ENCODE assay signal across 10 mouse cellular contexts in the genomic region with DNA sequence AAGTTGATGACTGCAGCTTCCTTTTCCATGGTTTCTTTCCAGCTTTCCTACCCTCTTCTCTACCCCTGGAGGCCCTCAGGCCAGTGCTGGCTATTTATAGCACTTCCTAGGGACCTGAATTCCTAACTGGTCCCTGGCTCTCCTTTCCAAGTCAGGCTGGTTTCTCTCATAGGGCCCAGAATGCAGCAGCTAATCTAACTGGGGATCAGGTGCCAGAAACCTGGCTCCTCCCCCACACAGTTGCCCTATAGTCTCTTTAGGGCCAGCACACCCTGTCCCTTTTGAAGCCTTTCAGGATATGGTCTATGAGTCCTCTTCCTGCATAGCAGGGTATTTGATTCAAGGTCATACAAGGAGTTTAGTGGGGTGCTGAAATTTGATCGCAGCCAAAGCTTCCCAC. TPM values are rescaled to one million over a fixed set of nuclear protein-coding genes. Genes with fewer than 3 reads are reported as not detected.
A peak's percentile ranks its signal among the peaks of the same experiment; 100 is the strongest.
DNase-seq lines count a peak whose midpoint lies in the region; ATAC-seq and TF ChIP-seq lines count a peak whose summit lies in the region.
"Had no signal": no experiment of that assay in that cellular context is flagged by ENCODE, and none has a peak within 500 bp of the region (broad histone marks: within the 10 kb centered on the region; RNA-seq: fewer than 3 reads in every experiment).

No protein-coding gene starts in this region.

- no peak for TF ChIP-seq CTCF in Patski (IDR thresholded peaks at IDR 0.05)

- WGBS in heart, embryonic 12.5 days = 38% methylated on average over 1 of the region's 1 CpGs
- WGBS in kidney, embryonic 16.5 days = 29% methylated on average over 1 of the region's 1 CpGs

- H3K4me2 ChIP-seq in heart, embryonic 12.5 days = peak overlapping the region; percentile 45
- H3K4me2 ChIP-seq in kidney, embryonic 16.5 days (replicated peaks; ENCODE audit: low read depth, low read length) = no peak overlapping the region
- H3K4me2 ChIP-seq: midbrain, embryonic 13.5 days had no signal

- H3K9ac ChIP-seq in heart, embryonic 12.5 days = no peak overlapping the region
- H3K9ac ChIP-seq in kidney, embryonic 16.5 days (replicated peaks; ENCODE audit: low read length) = no peak overlapping the region
- H3K9ac ChIP-seq: midbrain, embryonic 13.5 days had no signal

- H3K27me3 ChIP-seq in Patski = no peaks in the 10 kb centered on the region
- H3K27me3 ChIP-seq in heart, embryonic 12.5 days (replicated peaks) = no peaks in the 10 kb centered on the region
- no peaks in the 10 kb centered on the region for H3K27me3 ChIP-seq in kidney, embryonic 16.5 days (ENCODE audit: insufficient read depth, low read length)
- H3K27me3 ChIP-seq: midbrain, embryonic 13.5 days had no signal

- ATAC-seq in Patski = peak; percentile 83
- peak; percentile 43 for ATAC-seq in heart, embryonic 12.5 days (ENCODE audit: insufficient number of reproducible peaks, low FRiP score)
- ATAC-seq in kidney, embryonic 16.5 days (ENCODE audit: low FRiP score, low TSS enrichment) = peak; percentile 62

- peaks cover 58% of the 10 kb centered on the region for H3K4me1 ChIP-seq in heart, embryonic 12.5 days (replicated peaks)
- H3K4me1 ChIP-seq in kidney, embryonic 16.5 days (ENCODE audit: insufficient read depth, low read length) = peaks cover 24% of the 10 kb centered on the region

- 0 out of 2 replicates have a peak, but pooled peaks cover 6% of the 10 kb centered on the region for H3K9me3 ChIP-seq in heart, embryonic 12.5 days (replicated peaks)
- H3K9me3 ChIP-seq in kidney, embryonic 16.5 days (ENCODE audit: low read length) = no peaks in the 10 kb centered on the region
- H3K9me3 ChIP-seq: midbrain, embryonic 13.5 days had no signal

- DNase-seq in 416B (ENCODE audit: low read depth) (peak; percentile 83), Patski (ENCODE audit: low read depth, low spot score) (no peak)
- DNase-seq in spleen, adult 18-20 months = no peak
- DNase-seq in urinary bladder, postnatal 36 days (ENCODE audit: low spot score in 2 of 2) = no peak
- no peak for DNase-seq in thymus, postnatal 0 days (ENCODE audit: low spot score)
- no peak for DNase-seq in frontal cortex, postnatal 10 days (ENCODE audit: low spot score in 2 of 2)
- DNase-seq: liver had no signal

- H3K4me3 ChIP-seq in heart, embryonic 12.5 days = no peak overlapping the region
- H3K4me3 ChIP-seq in kidney, embryonic 16.5 days (ENCODE audit: low read length) = no peak overlapping the region
- H3K4me3 ChIP-seq: midbrain, embryonic 13.5 days had no signal

- CTCF ChIA-PET in Patski (lab: Charles Lee) = no interaction called here

- in situ Hi-C loops in Patski (cut with MboI; ENCODE audit: low pct_unique_long_range_greater_than_20kb) = loop anchor here (5.0 kb wide), 1 partner anchor 66 kb away; no protein-coding TSS in a partner anchor

- POLR2A ChIA-PET in Patski (lab: Charles Lee) = no interaction called here

- no peaks in the 10 kb centered on the region for H3K36me3 ChIP-seq in heart, embryonic 12.5 days
- no peaks in the 10 kb centered on the region for H3K36me3 ChIP-seq in kidney, embryonic 16.5 days (ENCODE audit: insufficient read depth, low read length)
- H3K36me3 ChIP-seq: midbrain, embryonic 13.5 days had no signal

- peak overlapping the region; percentile 98 for H3K27ac ChIP-seq in heart, embryonic 12.5 days (ENCODE audit: poor library complexity, severe bottlenecking)
- H3K27ac ChIP-seq in kidney, embryonic 16.5 days (ENCODE audit: low read length) = peak overlapping the region; percentile 94

RNA-seq across cellular contexts. Expression of a gene that starts 3.8 kb away (rescaled TPM):
- 0.10 TPM for polyA plus RNA-seq in Patski (2021)
- 199 and 207 TPM in 2 replicates for polyA plus RNA-seq in heart, embryonic 12.5 days (2016; fragmentation: Nextera tagmentation; extraction: Ambion mirVana)
- polyA plus RNA-seq in kidney, embryonic 16.5 days (2015; fragmentation: Nextera tagmentation; extraction: Ambion mirVana) = 2.6 and 2.7 TPM in 2 replicates
- polyA plus RNA-seq in thymus, postnatal 0 days (2015; fragmentation: Nextera tagmentation; extraction: Ambion mirVana) = 0.86 and 1.6 TPM in 2 replicates

RNA-seq across cellular contexts. Expression of a gene that starts 14.8 kb away (rescaled TPM):
- polyA plus RNA-seq in Patski (2021) = 0.06 TPM
- 4.5 and 5.7 TPM in 2 replicates for polyA plus RNA-seq in heart, embryonic 12.5 days (2016; fragmentation: Nextera tagmentation; extraction: Ambion mirVana)
- polyA plus RNA-seq in kidney, embryonic 16.5 days (2015; fragmentation: Nextera tagmentation; extraction: Ambion mirVana) = 1.7 and 2.0 TPM in 2 replicates
- 0.17 TPM in 1 of 2 replicates, not detected in the other for polyA plus RNA-seq in thymus, postnatal 0 days (2015; fragmentation: Nextera tagmentation; extraction: Ambion mirVana)

RNA-seq across cellular contexts. Expression of a gene that starts 18.2 kb away (rescaled TPM):
- polyA plus RNA-seq in Patski (2021) = 0.05 TPM
- polyA plus RNA-seq in heart, embryonic 12.5 days (2016; fragmentation: Nextera tagmentation; extraction: Ambion mirVana) = 0.09 and 0.36 TPM in 2 replicates
- polyA plus RNA-seq in kidney, embryonic 16.5 days (2015; fragmentation: Nextera tagmentation; extraction: Ambion mirVana) = 8.3 and 8.8 TPM in 2 replicates
- polyA plus RNA-seq in thymus, postnatal 0 days (2015; fragmentation: Nextera tagmentation; extraction: Ambion mirVana) = 17.2 and 21.6 TPM in 2 replicates

RNA-seq across cellular contexts. Expression of a gene that starts 26.7 kb away (rescaled TPM):
- 37.7 TPM for polyA plus RNA-seq in Patski (2021)
- polyA plus RNA-seq in heart, embryonic 12.5 days (2016; fragmentation: Nextera tagmentation; extraction: Ambion mirVana) = 43.6 and 45.4 TPM in 2 replicates
- polyA plus RNA-seq in kidney, embryonic 16.5 days (2015; fragmentation: Nextera tagmentation; extraction: Ambion mirVana) = 70.2 and 77.9 TPM in 2 replicates
- 71.0 and 73.3 TPM in 2 replicates for polyA plus RNA-seq in thymus, postnatal 0 days (2015; fragmentation: Nextera tagmentation; extraction: Ambion mirVana)

RNA-seq across cellular contexts. Expression of a gene that starts 26.8 kb away (rescaled TPM):
- polyA plus RNA-seq in Patski (2021) = 57.3 TPM
- 13.7 and 14.0 TPM in 2 replicates for polyA plus RNA-seq in heart, embryonic 12.5 days (2016; fragmentation: Nextera tagmentation; extraction: Ambion mirVana)
- 16.6 and 18.9 TPM in 2 replicates for polyA plus RNA-seq in kidney, embryonic 16.5 days (2015; fragmentation: Nextera tagmentation; extraction: Ambion mirVana)
- polyA plus RNA-seq in thymus, postnatal 0 days (2015; fragmentation: Nextera tagmentation; extraction: Ambion mirVana) = 13.3 and 15.2 TPM in 2 replicates

Comparison
In these comparisons a context has a peak if more than half of its experiments do, and no peak if none do; other contexts are left out.
1. RNA of a gene that starts 3.8 kb away (polyA plus RNA-seq): 199 to 207 TPM in heart, embryonic 12.5 days; 2.6 to 2.7 TPM in kidney, embryonic 16.5 days, 0.86 to 1.6 TPM in thymus, postnatal 0 days and 0.10 TPM in Patski (single experiment); every median in the first group is over 10 times any median in the second.
2. Peak in every context shown above with its lines, with median percentiles within 50 percentile points of each other: ATAC-seq.